Mouse (Mus musculus): ENCODE data around the gene Spen. TPM values are rescaled to one million over a fixed set of nuclear protein-coding genes. Genes with fewer than 3 reads are reported as not detected.
A peak's percentile ranks its signal among the peaks of the same experiment; 100 is the strongest.

Gene Spen
- polyA plus RNA-seq, 1 experiment from 2014 or later, result 9.1 TPM

GRCm38 (mm10) chr4:141461088-141461487, 77.3 kb downstream of the Spen start:
- Histone ChIP-seq H3K9ac (ENCODE audit: low read depth, low read length) (no peak overlapping the region), H3K9me3 (ENCODE audit: control insufficient read depth, low read length) (no peaks in the 10 kb centered on the region), H3K27ac (ENCODE audit: low read depth, low read length) (no peak overlapping the region), H3K4me1 (replicated peaks; ENCODE audit: control insufficient read depth, insufficient read depth, low read length) (peaks cover 14% of the 10 kb centered on the region), H3K4me3 (ENCODE audit: low read depth, low read length) (no peak overlapping the region), H3K36me3 (ENCODE audit: control insufficient read depth, insufficient read depth, low read length) (peaks cover 49% of the 10 kb centered on the region), H3K4me2 (no peak overlapping the region), H3K27me3 (replicated peaks; ENCODE audit: control insufficient read depth, insufficient read depth, low read length) (no peaks in the 10 kb centered on the region)
- ATAC-seq (replicated peaks; ENCODE audit: low FRiP score) (no peak), DNase-seq (ENCODE audit: low spot score) (no peak)
- 72% methylated on average over 12 of the region's 12 CpGs for WGBS

DNA sequence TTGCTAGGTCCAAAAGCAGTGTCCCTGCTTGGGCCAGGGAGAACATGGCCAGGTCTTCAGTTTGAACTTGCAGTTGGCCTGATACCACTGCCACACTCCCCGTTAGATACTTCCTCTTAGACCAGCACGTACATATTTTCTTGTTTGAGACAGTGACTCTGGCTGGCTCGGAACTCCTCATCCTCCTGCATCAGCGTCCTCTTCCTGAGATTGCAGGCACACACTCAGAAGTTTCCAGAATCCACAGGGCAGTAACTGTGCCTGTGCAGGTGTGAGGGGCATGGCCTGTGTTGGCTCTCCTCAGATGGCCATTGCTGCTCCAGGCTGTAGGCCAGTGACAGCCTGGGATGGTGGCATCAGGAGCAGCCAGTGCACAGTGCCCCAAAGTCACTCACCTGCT, 77.9 kb downstream of the Spen start:
- H3K36me3 ChIP-seq (ENCODE audit: control insufficient read depth, insufficient read depth, low read length), result peaks cover 43% of the 10 kb centered on the region
- peaks cover 14% of the 10 kb centered on the region for H3K4me1 ChIP-seq (replicated peaks; ENCODE audit: control insufficient read depth, insufficient read depth, low read length)

GRCm38 (mm10) chr4:141459766-141460165, 78.6 kb downstream of the Spen start:
- DNase-seq (ENCODE audit: low spot score) (no peak), ATAC-seq (replicated peaks; ENCODE audit: low FRiP score) (no peak)
- Histone ChIP-seq H3K27me3 (replicated peaks; ENCODE audit: control insufficient read depth, insufficient read depth, low read length) (no peaks in the 10 kb centered on the region), H3K9ac (ENCODE audit: low read depth, low read length) (no peak overlapping the region), H3K36me3 (ENCODE audit: control insufficient read depth, insufficient read depth, low read length) (peaks cover 35% of the 10 kb centered on the region), H3K9me3 (ENCODE audit: control insufficient read depth, low read length) (no peaks in the 10 kb centered on the region), H3K4me1 (replicated peaks; ENCODE audit: control insufficient read depth, insufficient read depth, low read length) (peaks cover 14% of the 10 kb centered on the region), H3K27ac (ENCODE audit: low read depth, low read length) (no peak overlapping the region), H3K4me2 (no peak overlapping the region), H3K4me3 (ENCODE audit: low read depth, low read length) (no peak overlapping the region)
- 87% methylated on average over 9 of the region's 9 CpGs for WGBS

More for the DNA sequence above, 77.9 kb downstream of the Spen start:
- Histone ChIP-seq H3K9ac (ENCODE audit: low read depth, low read length) (no peak overlapping the region), H3K27ac (ENCODE audit: low read depth, low read length) (no peak overlapping the region), H3K4me3 (ENCODE audit: low read depth, low read length) (no peak overlapping the region), H3K4me2 (no peak overlapping the region), H3K9me3 (ENCODE audit: control insufficient read depth, low read length) (no peaks in the 10 kb centered on the region), H3K27me3 (replicated peaks; ENCODE audit: control insufficient read depth, insufficient read depth, low read length) (no peaks in the 10 kb centered on the region)
- DNase-seq (ENCODE audit: low spot score), result no peak
- WGBS, result 81% methylated on average over 4 of the region's 4 CpGs
- no peak for ATAC-seq (replicated peaks; ENCODE audit: low FRiP score)

DNA sequence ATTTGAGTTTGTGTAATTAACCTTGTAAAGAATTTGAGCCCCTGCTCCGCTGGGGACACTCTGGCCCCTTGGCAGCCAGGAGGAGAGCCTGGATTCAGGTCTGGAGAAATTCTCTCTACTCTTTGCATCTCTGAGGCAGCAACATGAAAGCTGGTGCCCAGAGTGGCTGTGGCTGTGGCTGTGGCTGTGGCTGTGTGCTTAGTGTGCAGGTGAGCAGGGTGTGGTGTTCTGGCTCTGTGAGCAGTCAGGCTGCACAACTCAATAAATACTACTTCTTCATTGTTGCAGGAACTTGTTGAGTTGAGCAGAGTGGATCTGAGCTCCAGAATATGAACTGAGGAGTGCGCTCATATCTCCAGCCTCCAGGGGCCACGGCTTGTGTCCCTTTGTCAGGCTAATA, 79.5 kb downstream of the Spen start:
- Histone ChIP-seq H3K9ac (ENCODE audit: low read depth, low read length) (no peak overlapping the region), H3K4me1 (replicated peaks; ENCODE audit: control insufficient read depth, insufficient read depth, low read length) (peaks cover 14% of the 10 kb centered on the region), H3K27me3 (replicated peaks; ENCODE audit: control insufficient read depth, insufficient read depth, low read length) (no peaks in the 10 kb centered on the region), H3K27ac (ENCODE audit: low read depth, low read length) (no peak overlapping the region), H3K4me2 (no peak overlapping the region), H3K9me3 (ENCODE audit: control insufficient read depth, low read length) (no peaks in the 10 kb centered on the region), H3K36me3 (ENCODE audit: control insufficient read depth, insufficient read depth, low read length) (peaks cover 28% of the 10 kb centered on the region), H3K4me3 (ENCODE audit: low read depth, low read length) (no peak overlapping the region)
- no peak for DNase-seq (ENCODE audit: low spot score)
- 79% methylated on average over 3 of the region's 3 CpGs for WGBS
- no peak for ATAC-seq (replicated peaks; ENCODE audit: low FRiP score)

GRCm38 (mm10) chr4:141458236-141458635, 80.2 kb downstream of the Spen start:
- no peak overlapping the region for H3K9ac ChIP-seq (ENCODE audit: low read depth, low read length)
- 47% methylated on average over 7 of the region's 7 CpGs for WGBS
- no peaks in the 10 kb centered on the region for H3K27me3 ChIP-seq (replicated peaks; ENCODE audit: control insufficient read depth, insufficient read depth, low read length)
- H3K4me1 ChIP-seq (replicated peaks; ENCODE audit: control insufficient read depth, insufficient read depth, low read length), result peaks cover 14% of the 10 kb centered on the region
- ATAC-seq (replicated peaks; ENCODE audit: low FRiP score) (peak; percentile 41; the same call in 1 of the 2 replicates), DNase-seq (ENCODE audit: low spot score) (no peak)
- peaks cover 22% of the 10 kb centered on the region for H3K36me3 ChIP-seq (ENCODE audit: control insufficient read depth, insufficient read depth, low read length)
- no peaks in the 10 kb centered on the region for H3K9me3 ChIP-seq (ENCODE audit: control insufficient read depth, low read length)
- no peak overlapping the region for H3K4me2 ChIP-seq
- H3K4me3 ChIP-seq (ENCODE audit: low read depth, low read length), result no peak overlapping the region
- H3K27ac ChIP-seq (ENCODE audit: low read depth, low read length), result no peak overlapping the region

DNA sequence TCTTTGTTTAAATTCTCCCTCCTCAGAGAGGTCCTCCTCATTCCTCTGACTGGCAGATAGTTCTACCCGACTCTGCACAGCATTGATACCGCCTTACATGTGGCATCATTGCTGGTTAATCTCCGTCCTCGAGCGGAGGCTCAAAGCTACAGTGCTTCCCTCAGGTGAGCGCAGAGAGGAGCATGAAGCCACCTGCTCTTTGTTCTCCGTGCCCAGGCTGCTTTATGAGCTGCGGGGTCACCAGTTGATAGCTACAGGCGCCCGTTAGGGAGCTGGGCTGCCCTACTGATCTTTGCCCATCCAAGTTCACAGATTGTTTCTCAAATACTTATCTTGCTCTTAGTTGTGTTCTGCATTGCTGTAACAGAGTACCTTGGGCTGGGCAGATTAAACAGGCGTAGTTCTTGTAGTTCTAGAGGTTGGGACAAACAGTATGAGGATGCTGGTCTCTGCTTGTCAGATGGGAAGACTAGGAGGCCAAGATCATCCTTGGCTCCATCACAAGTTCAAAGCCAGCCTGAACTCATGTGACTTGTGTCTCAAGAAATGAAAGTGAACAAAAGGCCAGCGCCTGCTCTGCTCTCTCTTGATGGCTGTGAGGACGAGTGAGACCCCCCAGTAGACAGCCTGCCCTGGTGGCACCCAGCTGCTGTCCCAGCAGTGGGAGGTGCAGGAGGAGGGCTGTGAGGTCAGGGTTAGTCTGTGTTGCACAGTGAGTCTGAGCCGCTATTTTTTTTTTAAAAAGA, 82.0 kb downstream of the Spen start:
- no peak for ATAC-seq (replicated peaks; ENCODE audit: low FRiP score)
- peaks cover 13% of the 10 kb centered on the region for H3K36me3 ChIP-seq (ENCODE audit: control insufficient read depth, insufficient read depth, low read length)
- H3K9me3 ChIP-seq (ENCODE audit: control insufficient read depth, low read length), result no peaks in the 10 kb centered on the region
- H3K27me3 ChIP-seq (replicated peaks; ENCODE audit: control insufficient read depth, insufficient read depth, low read length), result no peaks in the 10 kb centered on the region
- H3K4me1 ChIP-seq (replicated peaks; ENCODE audit: control insufficient read depth, insufficient read depth, low read length), result peaks cover 14% of the 10 kb centered on the region
- WGBS, result 94% methylated on average over 14 of the region's 14 CpGs
- H3K9ac ChIP-seq (ENCODE audit: low read depth, low read length), result no peak overlapping the region
- no peak overlapping the region for H3K4me2 ChIP-seq
- DNase-seq (ENCODE audit: low spot score), result no peak
- H3K27ac ChIP-seq (ENCODE audit: low read depth, low read length), result no peak overlapping the region
- H3K4me3 ChIP-seq (ENCODE audit: low read depth, low read length), result no peak overlapping the region

- Histone ChIP-seq H3K27ac (ENCODE audit: low read depth, low read length) (no peak overlapping the region), H3K27me3 (replicated peaks; ENCODE audit: control insufficient read depth, insufficient read depth, low read length) (no peaks in the 10 kb centered on the region), H3K4me1 (replicated peaks; ENCODE audit: control insufficient read depth, insufficient read depth, low read length) (peaks cover 14% of the 10 kb centered on the region), H3K36me3 (ENCODE audit: control insufficient read depth, insufficient read depth, low read length) (peaks cover 10% of the 10 kb centered on the region), H3K4me2 (no peak overlapping the region), H3K9ac (ENCODE audit: low read depth, low read length) (no peak overlapping the region), H3K4me3 (ENCODE audit: low read depth, low read length) (no peak overlapping the region), H3K9me3 (ENCODE audit: control insufficient read depth, low read length) (no peaks in the 10 kb centered on the region)
- WGBS, result 87% methylated on average over 4 of the region's 4 CpGs
- ATAC-seq (replicated peaks; ENCODE audit: low FRiP score), result no peak
- DNase-seq (ENCODE audit: low spot score), result no peak
Measured at GRCm38 (mm10) chr4:141455526-141455925, 82.9 kb downstream of the Spen start.

GRCm38 (mm10) chr4:141454581-141455350, 83.6 kb downstream of the Spen start:
- no peaks in the 10 kb centered on the region for H3K9me3 ChIP-seq (ENCODE audit: control insufficient read depth, low read length)
- H3K27me3 ChIP-seq (replicated peaks; ENCODE audit: control insufficient read depth, insufficient read depth, low read length), result no peaks in the 10 kb centered on the region
- H3K36me3 ChIP-seq (ENCODE audit: control insufficient read depth, insufficient read depth, low read length), result 0 out of 2 replicates have a peak, but pooled peaks cover 3% of the 10 kb centered on the region
- no peak overlapping the region for H3K4me3 ChIP-seq (ENCODE audit: low read depth, low read length)
- H3K27ac ChIP-seq (ENCODE audit: low read depth, low read length), result no peak overlapping the region
- WGBS, result 69% methylated on average over 14 of the region's 14 CpGs
- ATAC-seq (replicated peaks; ENCODE audit: low FRiP score) (no peak), DNase-seq (ENCODE audit: low spot score) (no peak)
- no peak overlapping the region for H3K9ac ChIP-seq (ENCODE audit: low read depth, low read length)
- H3K4me1 ChIP-seq (replicated peaks; ENCODE audit: control insufficient read depth, insufficient read depth, low read length), result peaks cover 14% of the 10 kb centered on the region
- no peak overlapping the region for H3K4me2 ChIP-seq
